Mouse (Mus musculus) liver, postnatal 0 days (tissue): Measurements from ENCODE around the gene Slit2. TPM values are rescaled to one million over a fixed set of nuclear protein-coding genes. Genes with fewer than 3 reads are reported as not detected.

Experiments used
- ATAC-seq: fragments of 200-750 bp; cut with Nextera tagmentation; 2 replicates; pipeline ENCODE4 v1.8.0; 2017; ENCODE audit warnings: mild to moderate bottlenecking, moderate library complexity
- DNase-seq: peaks from one replicate; pipeline ENCODE4 v3.0.0-alpha.2; 2016
- H3K27ac ChIP-seq: fragments of 300-500 bp; sonication (generic); 2 replicates; pipeline ENCODE4 v1.5.1; 2014; ENCODE audit warnings: antibody characterized with exemption, moderate library complexity, mild to moderate bottlenecking, low read depth
- H3K27me3 ChIP-seq: fragments of 300-500 bp; sonication (generic); 2 replicates; pipeline ENCODE4 v1.6.1; 2014; ENCODE audit warnings: low read length, control low read depth, mixed read lengths; ENCODE audit not compliant: insufficient read depth
- H3K36me3 ChIP-seq: fragments of 300-500 bp; sonication (generic); replicated peaks from 2 replicates; pipeline ENCODE4 v1.6.1; 2014; ENCODE audit warnings: mild to moderate bottlenecking, control low read depth, low read length, moderate library complexity, mixed read lengths; ENCODE audit not compliant: insufficient read depth
- H3K4me1 ChIP-seq: fragments of 300-500 bp; sonication (generic); 2 replicates; pipeline ENCODE4 v1.6.1; 2014; ENCODE audit warnings: antibody characterized with exemption, mild to moderate bottlenecking, control low read depth; ENCODE audit not compliant: insufficient read depth
- H3K4me2 ChIP-seq: fragments of 300-500 bp; sonication (generic); 2 replicates; pipeline ENCODE4 v1.6.1; 2014; ENCODE audit warnings: low read depth, mild to moderate bottlenecking, low read length, moderate library complexity, mixed read lengths
- H3K4me3 ChIP-seq: fragments of 300-500 bp; sonication (generic); 2 replicates; pipeline ENCODE4 v1.5.1; 2014; ENCODE audit warnings: low read depth, low read length
- H3K9ac ChIP-seq: fragments of 300-500 bp; sonication (generic); replicated peaks from 2 replicates; pipeline ENCODE4 v1.6.1; 2014; ENCODE audit warnings: mild to moderate bottlenecking, moderate library complexity
- H3K9me3 ChIP-seq: fragments of 300-500 bp; sonication (generic); 2 replicates; pipeline ENCODE4 v1.6.1; 2016; ENCODE audit warnings: mild to moderate bottlenecking, control low read depth, low read length, mixed read lengths
- CTCF ChIP-seq: sonication (generic); IDR thresholded peaks from 2 replicates; pipeline ENCODE4 v1.5.1; 2016; ENCODE audit warnings: antibody characterized with exemption, low read depth
- EP300 ChIP-seq: IDR thresholded peaks from 2 replicates; pipeline ENCODE4 v1.6.1; 2016; ENCODE audit warnings: antibody characterized with exemption, low read depth, mild to moderate bottlenecking
- WGBS: fragments of 180-500 bp; shearing (Covaris S2); extraction: QIAGEN DNeasy Blood & Tissue Kit; methylation state at CpG from one replicate; pipeline ENCODE4 v1.1.7; 2014; ENCODE audit not compliant: insufficient replicate concordance; 5-methylcytosine and 5-hydroxymethylcytosine counted together
- microRNA-seq: library from miRNA; unstranded; fragments of <30 nt; microRNA quantifications from one replicate; pipeline ENCODE4, GENCODE M21; 2016
- polyA plus RNA-seq: library from polyadenylated mRNA; unstranded; fragments of >200 nt; fragmentation: Nextera tagmentation; extraction: Ambion mirVana; gene quantifications from 2 replicates; pipeline ENCODE4 v1.2.1, GENCODE M21; 2015

Gene Slit2
- polyA plus RNA-seq, 1 experiment from 2014 or later, result 0.23 TPM

- Histone ChIP-seq H3K9ac (no peak overlapping the region), H3K4me1 (no peaks in the 10 kb centered on the region), H3K4me2 (no peak overlapping the region), H3K27ac (no peak overlapping the region), H3K36me3 (no peaks in the 10 kb centered on the region), H3K4me3 (no peak overlapping the region), H3K9me3 (no peaks in the 10 kb centered on the region), H3K27me3 (no peaks in the 10 kb centered on the region)
- WGBS, result 75% methylated on average over 3 of the region's 3 CpGs
- ATAC-seq, result no peak
- TF ChIP-seq CTCF, result no peak
- TF ChIP-seq EP300, result no peak
- no peak for DNase-seq
Observed at GRCm38 (mm10) chr5:48333407-48333806, 350.5 kb downstream of the Slit2 start.

GRCm38 (mm10) chr5:48333884-48334513 is 351.1 kb downstream of the Slit2 start:
- ATAC-seq (no peak), DNase-seq (no peak)
- TF ChIP-seq EP300, result no peak
- no peak overlapping the region for H3K27ac ChIP-seq
- H3K4me2 ChIP-seq, result no peak overlapping the region
- no peaks in the 10 kb centered on the region for H3K4me1 ChIP-seq
- no peaks in the 10 kb centered on the region for H3K27me3 ChIP-seq
- no peak overlapping the region for H3K9ac ChIP-seq
- H3K9me3 ChIP-seq, result no peaks in the 10 kb centered on the region
- WGBS, result 55% methylated on average over 9 of the region's 9 CpGs
- no peak overlapping the region for H3K4me3 ChIP-seq
- no peaks in the 10 kb centered on the region for H3K36me3 ChIP-seq

GRCm38 (mm10) chr5:48340808-48341433 is 358.0 kb downstream of the Slit2 start:
- H3K9ac ChIP-seq, result no peak overlapping the region
- H3K4me2 ChIP-seq, result no peak overlapping the region
- TF ChIP-seq CTCF, result no peak
- no peak for TF ChIP-seq EP300
- H3K36me3 ChIP-seq, result no peaks in the 10 kb centered on the region
- no peak overlapping the region for H3K27ac ChIP-seq
- ATAC-seq, result no peak
- H3K9me3 ChIP-seq, result no peaks in the 10 kb centered on the region
- H3K4me3 ChIP-seq, result no peak overlapping the region
- no peaks in the 10 kb centered on the region for H3K27me3 ChIP-seq
- no peaks in the 10 kb centered on the region; the same call in 1 of the 2 replicates for H3K4me1 ChIP-seq
- WGBS, result 56% methylated on average over 7 of the region's 7 CpGs
- no peak for DNase-seq

- no peak overlapping the region for H3K27ac ChIP-seq
- WGBS, result 39% methylated on average over 5 of the region's 5 CpGs
- no peak overlapping the region for H3K4me2 ChIP-seq
- DNase-seq (no peak), ATAC-seq (no peak)
- no peaks in the 10 kb centered on the region for H3K9me3 ChIP-seq
- H3K9ac ChIP-seq, result no peak overlapping the region
- H3K4me1 ChIP-seq, result no peaks in the 10 kb centered on the region; the same call in 1 of the 2 replicates
- H3K36me3 ChIP-seq, result no peaks in the 10 kb centered on the region
- no peaks in the 10 kb centered on the region for H3K27me3 ChIP-seq
- no peak overlapping the region for H3K4me3 ChIP-seq
- TF ChIP-seq CTCF, result peak; percentile 61
- no peak for TF ChIP-seq EP300
Observed at GRCm38 (mm10) chr5:48345095-48345982, 362.4 kb downstream of the Slit2 start.

GRCm38 (mm10) chr5:48345983-48346648 is 363.2 kb downstream of the Slit2 start:
- no peak for DNase-seq
- Histone ChIP-seq H3K4me3 (no peak overlapping the region), H3K9ac (no peak overlapping the region), H3K36me3 (no peaks in the 10 kb centered on the region), H3K27ac (no peak overlapping the region), H3K27me3 (no peaks in the 10 kb centered on the region), H3K9me3 (no peaks in the 10 kb centered on the region), H3K4me1 (no peaks in the 10 kb centered on the region), H3K4me2 (no peak overlapping the region)
- 80% methylated on average over 2 of the region's 2 CpGs for WGBS
- no peak for TF ChIP-seq CTCF
- no peak for TF ChIP-seq EP300
- no peak for ATAC-seq

- no peaks in the 10 kb centered on the region for H3K9me3 ChIP-seq
- no peak overlapping the region for H3K27ac ChIP-seq
- H3K9ac ChIP-seq, result no peak overlapping the region
- no peaks in the 10 kb centered on the region for H3K4me1 ChIP-seq
- TF ChIP-seq CTCF (no peak), EP300 (no peak)
- ATAC-seq (no peak), DNase-seq (no peak)
- no peak overlapping the region for H3K4me2 ChIP-seq
- no peak overlapping the region for H3K4me3 ChIP-seq
- 40% methylated on average over 1 of the region's 1 CpGs for whole genome bisulfite sequencing
- no peaks in the 10 kb centered on the region for H3K36me3 ChIP-seq
- H3K27me3 ChIP-seq, result no peaks in the 10 kb centered on the region
Observed at GRCm38 (mm10) chr5:48349309-48349708, 366.4 kb downstream of the Slit2 start.

Small RNA genes lying within 50 kb of the gene (microRNA-seq; reads per million reads assigned to microRNA genes)
- gene Mir218-1, result 1.6 reads per million
